Mouse (Mus musculus): Measurements from ENCODE around the gene Magi2.

The Magi2 gene

GRCm38 (mm10) chr5:20078931-20079330 is 852.1 kb downstream of the Magi2 start:
- no peak for DNase-seq (ENCODE audit: low spot score)

- no peak for DNase-seq (ENCODE audit: low spot score)
Measured at GRCm38 (mm10) chr5:20080605-20081309, 853.9 kb downstream of the Magi2 start.

DNA sequence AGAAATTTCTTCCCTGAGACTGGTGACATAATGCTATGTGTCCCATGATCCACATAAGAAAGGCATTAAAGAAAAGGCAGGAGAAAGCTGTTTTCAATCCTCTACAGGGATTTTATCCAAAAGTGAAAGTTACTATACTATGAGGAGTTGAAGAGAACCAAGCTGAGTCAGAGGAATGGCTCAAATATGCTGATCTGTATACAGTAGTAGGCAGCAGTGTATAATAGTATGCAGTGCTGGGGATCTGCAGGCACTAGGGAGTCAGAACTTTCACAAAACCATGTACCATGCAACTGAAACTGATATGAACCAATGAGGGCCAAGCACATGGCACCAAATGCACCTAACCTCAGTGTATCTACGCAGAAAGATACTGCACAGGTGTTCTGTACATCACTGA is 855.5 kb downstream of the Magi2 start:
- no peak for DNase-seq (ENCODE audit: low spot score)

- no peak for DNase-seq (ENCODE audit: low spot score)
Measured at GRCm38 (mm10) chr5:20087083-20087482, 860.2 kb downstream of the Magi2 start.

DNA sequence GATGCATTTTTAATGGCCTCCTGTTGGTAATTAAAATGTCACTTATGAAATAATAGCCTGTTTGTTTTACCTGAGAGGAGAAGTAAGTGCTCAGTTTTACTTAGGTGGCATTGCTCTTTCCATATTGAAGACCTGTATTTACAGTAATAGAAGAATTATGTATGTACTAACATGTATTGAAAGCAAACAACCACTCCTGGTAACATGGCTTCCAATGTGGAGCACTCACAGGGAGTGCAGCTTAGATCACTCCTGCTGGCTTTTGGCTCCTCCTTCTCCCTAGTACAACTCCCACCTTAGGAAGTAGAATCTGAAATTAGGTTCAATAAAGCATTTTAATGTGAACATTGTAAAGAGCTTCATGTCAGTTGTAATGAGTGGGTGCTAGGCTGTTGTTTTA is 877.0 kb downstream of the Magi2 start:
- DNase-seq (ENCODE audit: low spot score), result no peak

GRCm38 (mm10) chr5:20104496-20104895 is 877.7 kb downstream of the Magi2 start:
- no peak for DNase-seq (ENCODE audit: low spot score)

GRCm38 (mm10) chr5:20109496-20109895 is 882.7 kb downstream of the Magi2 start:
- DNase-seq (ENCODE audit: low spot score), result no peak

- DNase-seq (ENCODE audit: low spot score), result no peak
Measured at GRCm38 (mm10) chr5:20117156-20117555, 890.3 kb downstream of the Magi2 start.

GRCm38 (mm10) chr5:20140235-20140634 is 913.4 kb downstream of the Magi2 start:
- no peak for DNase-seq (ENCODE audit: low spot score)

- no peak for DNase-seq (ENCODE audit: low spot score)
Measured at GRCm38 (mm10) chr5:20140662-20141444, 914.0 kb downstream of the Magi2 start.

- no peak for DNase-seq (ENCODE audit: low spot score)
Measured at GRCm38 (mm10) chr5:20153359-20154125, 926.7 kb downstream of the Magi2 start.

DNA sequence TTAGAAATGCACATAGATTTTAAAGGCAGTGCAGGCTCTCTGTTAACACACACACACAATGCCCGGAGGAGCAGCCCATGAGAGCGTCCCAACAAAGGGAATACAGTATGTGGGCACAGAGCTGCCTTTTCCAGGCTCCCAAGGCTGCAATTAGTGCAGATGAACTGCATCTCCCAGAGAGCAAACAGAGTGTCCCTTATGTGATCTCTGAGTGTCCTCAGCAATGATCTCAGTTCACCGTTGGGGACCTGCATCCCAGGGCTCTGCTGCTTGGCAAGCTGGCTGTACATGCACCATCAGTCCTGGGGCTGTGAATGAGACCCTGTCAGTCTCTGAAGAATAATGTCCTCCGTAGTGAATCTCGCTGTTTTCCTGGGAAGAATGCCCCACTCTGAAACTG is 969.9 kb downstream of the Magi2 start:
- no peak for DNase-seq (ENCODE audit: low spot score)

GRCm38 (mm10) chr5:20197395-20197794 is 970.6 kb downstream of the Magi2 start:
- no peak for DNase-seq (ENCODE audit: low spot score)

GRCm38 (mm10) chr5:20201348-20201747 is 974.5 kb downstream of the Magi2 start:
- no peak for DNase-seq (ENCODE audit: low spot score)

DNA sequence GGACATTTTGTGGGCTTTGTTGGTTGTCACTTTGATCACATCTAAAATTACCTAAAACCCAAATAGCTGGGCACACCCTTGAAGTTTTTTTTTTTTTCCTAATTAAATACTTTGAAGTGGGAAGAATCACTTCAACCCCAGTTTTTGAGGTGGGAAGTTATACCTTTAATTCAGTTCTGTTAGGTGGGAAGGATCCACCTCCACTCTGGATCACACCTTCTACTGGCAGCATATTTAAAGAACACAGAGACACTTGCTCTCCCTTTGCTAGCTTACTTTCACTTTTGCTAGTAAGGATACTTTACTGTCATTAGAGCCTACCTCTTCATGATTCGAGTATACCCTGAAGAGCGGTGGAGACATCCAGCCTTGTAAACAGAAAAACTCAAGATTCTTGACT is 981.3 kb downstream of the Magi2 start:
- no peak for DNase-seq (ENCODE audit: low spot score)

GRCm38 (mm10) chr5:20213299-20213698 is 986.5 kb downstream of the Magi2 start:
- no peak for DNase-seq (ENCODE audit: low spot score)

GRCm38 (mm10) chr5:20226471-20227210 is 999.8 kb downstream of the Magi2 start:
- DNase-seq (ENCODE audit: low spot score), result no peak

- DNase-seq (ENCODE audit: low spot score), result no peak
Measured at GRCm38 (mm10) chr5:20227912-20228762, 1001.3 kb downstream of the Magi2 start.

GRCm38 (mm10) chr5:20231908-20232307 is 1005.1 kb downstream of the Magi2 start:
- DNase-seq (ENCODE audit: low spot score), result no peak

- DNase-seq (ENCODE audit: low spot score), result no peak
Measured at GRCm38 (mm10) chr5:20241523-20241922, 1014.7 kb downstream of the Magi2 start.

GRCm38 (mm10) chr5:20242496-20242895 is 1015.7 kb downstream of the Magi2 start:
- DNase-seq (ENCODE audit: low spot score), result no peak

All from urinary bladder, postnatal 10 days (tissue).